Mouse (Mus musculus) C2C12 (cell line): ENCODE data around the gene Trio. TPM values are rescaled to one million over a fixed set of nuclear protein-coding genes. Genes with fewer than 3 reads are reported as not detected.
"Not testable (repeated sequence)": the region's sequence is repeated elsewhere in the genome, so short reads cannot be mapped to it uniquely, and the experiment has no call there.

Experiments used
- H3K27me3 ChIP-seq: one replicate; pipeline ENCODE4 v1.6.1; 2011; ENCODE audit not compliant: control insufficient read depth, insufficient read depth, insufficient read length
- H3K36me3 ChIP-seq: one replicate; pipeline ENCODE4 v1.6.1; 2011; ENCODE audit not compliant: control insufficient read depth, insufficient read depth
- H3K4me3 ChIP-seq: one replicate; pipeline ENCODE4 v1.5.1; 2011; ENCODE audit warnings: mild to moderate bottlenecking, control low read depth; ENCODE audit not compliant: poor library complexity, insufficient read depth, severe bottlenecking
- H3K79me2 ChIP-seq: one replicate; pipeline ENCODE4 v1.6.1; 2011; ENCODE audit not compliant: control insufficient read depth, insufficient read depth
- H3K79me3 ChIP-seq: one replicate; pipeline ENCODE4 v1.6.1; 2011; ENCODE audit warnings: low read depth, control low read depth
- H3ac ChIP-seq: one replicate; pipeline ENCODE3; 2011; ENCODE audit warnings: low read depth; ENCODE audit not compliant: control insufficient read depth, insufficient read length
- CEBPB ChIP-seq: IDR thresholded peaks from one replicate; pipeline ENCODE4 v1.6.1; 2011; ENCODE audit warnings: low read depth, mild to moderate bottlenecking, control low read depth, moderate library complexity
- CTCF ChIP-seq: IDR thresholded peaks from one replicate; pipeline ENCODE4 v1.5.1; 2011; ENCODE audit not compliant: control insufficient read depth, insufficient read depth, insufficient read length
- FOSL1 ChIP-seq: IDR thresholded peaks from one replicate; pipeline ENCODE4 v1.8.0; 2011; ENCODE audit warnings: mild to moderate bottlenecking, low read length; ENCODE audit not compliant: poor library complexity, insufficient read depth, severe bottlenecking
- MAX ChIP-seq: IDR thresholded peaks from one replicate; pipeline ENCODE4 v1.6.1; 2011; ENCODE audit warnings: mild to moderate bottlenecking, control low read depth
- MYOD1 ChIP-seq: IDR thresholded peaks from one replicate; pipeline ENCODE4 v1.6.1; 2011; ENCODE audit warnings: low read depth; ENCODE audit not compliant: control insufficient read depth, insufficient read length
- MYOG ChIP-seq: IDR thresholded peaks from one replicate; pipeline ENCODE4 v1.6.1; 2011; ENCODE audit not compliant: control insufficient read depth, insufficient read length; ENCODE audit errors: extremely low read depth
- USF1 ChIP-seq: IDR thresholded peaks from one replicate; pipeline ENCODE4 v1.6.1; 2011; ENCODE audit warnings: low read depth, mild to moderate bottlenecking, control low read depth, moderate library complexity
- polyA plus RNA-seq: library from polyadenylated mRNA; unstranded; fragments of >200 nt; fragmentation: generic; extraction: Trizol; gene quantifications from one replicate; pipeline ENCODE4 v1.2.1, GENCODE M21; 2012; ENCODE audit warnings: missing spikeins

Gene Trio
- polyA plus RNA-seq, 1 experiment: 26.2 TPM

- H3K79me3 ChIP-seq: no peaks in the 10 kb centered on the region
- no peaks in the 10 kb centered on the region for H3K79me2 ChIP-seq
- no peak overlapping the region for H3K4me3 ChIP-seq
- H3ac ChIP-seq: no peak overlapping the region
- no peak for TF ChIP-seq MAX
- no peak for TF ChIP-seq FOSL1
- no peak for TF ChIP-seq CEBPB
- no peak for TF ChIP-seq MYOD1
- TF ChIP-seq MYOG: no peak
- TF ChIP-seq CTCF: no peak
- TF ChIP-seq USF1: no peak
- peaks cover 4% of the 10 kb centered on the region for H3K27me3 ChIP-seq
- no peaks in the 10 kb centered on the region for H3K36me3 ChIP-seq
Measured at GRCm38 (mm10) chr15:27724298-27724697, 301.4 kb downstream of the Trio start.

- TF ChIP-seq MYOD1 (no peak), CEBPB (no peak)
- H3K4me3 ChIP-seq: no peak overlapping the region
- H3K36me3 ChIP-seq: no peaks in the 10 kb centered on the region
- no peaks in the 10 kb centered on the region for H3K79me3 ChIP-seq
- no peak overlapping the region for H3ac ChIP-seq
- H3K79me2 ChIP-seq: no peaks in the 10 kb centered on the region
- H3K27me3 ChIP-seq: peaks cover 9% of the 10 kb centered on the region
Measured at GRCm38 (mm10) chr15:27723746-27724145, 301.9 kb downstream of the Trio start.

GRCm38 (mm10) chr15:27720297-27720696 is 305.4 kb downstream of the Trio start:
- H3K36me3 ChIP-seq, H3K79me3 ChIP-seq, H3K4me3 ChIP-seq, H3K79me2 ChIP-seq, H3ac ChIP-seq: not testable (repeated sequence)
- H3K27me3 ChIP-seq: peaks cover 41% of the 10 kb centered on the region

GRCm38 (mm10) chr15:27718668-27719067 is 307.0 kb downstream of the Trio start:
- no peak overlapping the region for H3K4me3 ChIP-seq
- H3K36me3 ChIP-seq: no peaks in the 10 kb centered on the region
- no peaks in the 10 kb centered on the region for H3K79me2 ChIP-seq
- TF ChIP-seq CTCF (no peak), MYOG (no peak), CEBPB (no peak), MYOD1 (no peak), FOSL1 (no peak), MAX (no peak), USF1 (no peak)
- no peak overlapping the region for H3ac ChIP-seq
- no peaks in the 10 kb centered on the region for H3K79me3 ChIP-seq
- peaks cover 47% of the 10 kb centered on the region for H3K27me3 ChIP-seq

GRCm38 (mm10) chr15:27715331-27715730 is 310.3 kb downstream of the Trio start:
- Histone ChIP-seq H3ac (no peak overlapping the region), H3K36me3 (no peaks in the 10 kb centered on the region), H3K4me3 (no peak overlapping the region), H3K79me2 (no peaks in the 10 kb centered on the region), H3K79me3 (no peaks in the 10 kb centered on the region), H3K27me3 (peaks cover 50% of the 10 kb centered on the region)
- TF ChIP-seq USF1: no peak
- no peak for TF ChIP-seq CTCF
- no peak for TF ChIP-seq MAX
- no peak for TF ChIP-seq MYOG
- TF ChIP-seq FOSL1: no peak
- no peak for TF ChIP-seq MYOD1
- TF ChIP-seq CEBPB: no peak

- no peak for TF ChIP-seq USF1
- TF ChIP-seq MYOD1: no peak
- no peak for TF ChIP-seq CTCF
- TF ChIP-seq CEBPB: no peak
- TF ChIP-seq MAX: no peak
- TF ChIP-seq FOSL1: no peak
- TF ChIP-seq MYOG: no peak
- no peaks in the 10 kb centered on the region for H3K36me3 ChIP-seq
- peaks cover 36% of the 10 kb centered on the region for H3K27me3 ChIP-seq
- no peaks in the 10 kb centered on the region for H3K79me2 ChIP-seq
- H3K79me3 ChIP-seq: no peaks in the 10 kb centered on the region
- no peak overlapping the region for H3ac ChIP-seq
- no peak overlapping the region for H3K4me3 ChIP-seq
Measured at GRCm38 (mm10) chr15:27710698-27711097, 314.9 kb downstream of the Trio start.
